In genomic region chr7:127712461-127713385, GRCm38 (mm10) we compare ENCODE assay signal across 7 mouse cellular contexts. TPM values are rescaled to one million over a fixed set of nuclear protein-coding genes. Genes with fewer than 3 reads are reported as not detected.
DNase-seq lines count a peak whose midpoint lies in the region; ATAC-seq lines count a peak whose summit lies in the region.

Ctf1 (plus strand) TSS chr7:127712736.

- peak within 1 kb of the TSS; percentile 62 for H3K4me2 ChIP-seq in intestine, embryonic 16.5 days (ENCODE audit: low read depth, low read length)
- H3K4me2 ChIP-seq in midbrain, embryonic 11.5 days, result peak within 1 kb of the TSS; percentile 60

- peak within 1 kb of the TSS; percentile 71 for H3K9ac ChIP-seq in intestine, embryonic 16.5 days (ENCODE audit: low read depth, low read length)
- H3K9ac ChIP-seq in midbrain, embryonic 11.5 days (ENCODE audit: low read length), result peak within 1 kb of the TSS; percentile 54

- 2% methylated on average over 28 of the region's 28 CpGs for WGBS in intestine, embryonic 16.5 days
- under 1% methylated on average over 28 of the region's 28 CpGs for WGBS in midbrain, embryonic 11.5 days

- no peaks in the 10 kb centered on the region for H3K9me3 ChIP-seq in intestine, embryonic 16.5 days (ENCODE audit: control insufficient read depth, low read length)
- H3K9me3 ChIP-seq in midbrain, embryonic 11.5 days (ENCODE audit: control insufficient read depth, low read length), result no peaks in the 10 kb centered on the region

- ATAC-seq in intestine, embryonic 16.5 days, result peak; percentile 37
- peak; percentile 25; the same call in 1 of the 2 replicates for ATAC-seq in midbrain, embryonic 11.5 days (ENCODE audit: low FRiP score)

- H3K27me3 ChIP-seq in intestine, embryonic 16.5 days (replicated peaks; ENCODE audit: control insufficient read depth, insufficient read depth, low read length), result no peaks in the 10 kb centered on the region
- no peaks in the 10 kb centered on the region for H3K27me3 ChIP-seq in midbrain, embryonic 11.5 days (ENCODE audit: control insufficient read depth, insufficient read depth, low read length)

- DNase-seq in adrenal gland, adult 8-10 months, result peak; percentile 72
- DNase-seq in embryo, embryonic 11 days, result peak; percentile 92
- peak; percentile 59 to 86 for DNase-seq in gastrocnemius, postnatal 4 days (ENCODE audit: low spot score in 2 of 2)
- DNase-seq in left cerebral cortex, postnatal 4 days, result peak; percentile 84
- DNase-seq in midbrain, embryonic 11.5 days (ENCODE audit: low spot score, missing footprints), result peak; percentile 98
- DNase-seq in right cerebral cortex, postnatal 4 days, result peak; percentile 77

- peak within 1 kb of the TSS; percentile 95 for H3K27ac ChIP-seq in intestine, embryonic 16.5 days (ENCODE audit: low read length)
- H3K27ac ChIP-seq in midbrain, embryonic 11.5 days (ENCODE audit: low read depth, low read length), result peak within 1 kb of the TSS; percentile 68

- H3K36me3 ChIP-seq in intestine, embryonic 16.5 days (ENCODE audit: control insufficient read depth, insufficient read depth, low read length), result peaks cover 3% of the 10 kb centered on the region; the same call in 1 of the 2 replicates
- no peaks in the 10 kb centered on the region for H3K36me3 ChIP-seq in midbrain, embryonic 11.5 days (ENCODE audit: control insufficient read depth, insufficient read depth, low read length)

- peaks cover 36% of the 10 kb centered on the region for H3K4me1 ChIP-seq in intestine, embryonic 16.5 days (ENCODE audit: control insufficient read depth, insufficient read depth, low read length)
- peaks cover 22% of the 10 kb centered on the region for H3K4me1 ChIP-seq in midbrain, embryonic 11.5 days (ENCODE audit: control insufficient read depth, insufficient read depth, low read length)

- intact Hi-C loops in left cerebral cortex, postnatal 4 days (cut with DNase I), result no loop called here

- peak within 1 kb of the TSS; percentile 49 for H3K4me3 ChIP-seq in intestine, embryonic 16.5 days (ENCODE audit: low read length)
- peak within 1 kb of the TSS; percentile 28 for H3K4me3 ChIP-seq in midbrain, embryonic 11.5 days (ENCODE audit: low read depth, low read length)

RNA-seq across cellular contexts. Expression of gene Ctf1, which starts in this region (rescaled TPM):
- 1 to 10 TPM; 2.2 to 4.5 (median 2.7) TPM for total RNA-seq in adrenal gland, adult 8-10 months (2022)
- total RNA-seq in gastrocnemius, postnatal 4 days (2021), result 10 to 100 TPM in 1 of 2 experiments, 1 to 10 TPM in 1; 7.0 to 10.0 TPM
- 5.2 and 6.5 TPM in 2 replicates for polyA plus RNA-seq in intestine, embryonic 16.5 days (2015; fragmentation: Nextera tagmentation; extraction: Ambion mirVana)
- total RNA-seq in left cerebral cortex, postnatal 4 days (2021), result 1 to 10 TPM; 5.3 to 6.5 TPM
- 4.0 and 4.6 TPM in 2 replicates for polyA plus RNA-seq in midbrain, embryonic 11.5 days (2014; fragmentation: Nextera tagmentation; extraction: Ambion mirVana)

Comparison
In these comparisons a context has a peak if more than half of its experiments do, and no peak if none do; other contexts are left out.
1. Peak in every context shown above with its lines: DNase-seq, ATAC-seq, H3K4me3 ChIP-seq and H3K27ac ChIP-seq.